Mouse (Mus musculus) lung, postnatal 36 days (tissue): Measurements from ENCODE around the gene Hebp1.

ENCODE experiments used
- DNase-seq: peaks from one replicate; pipeline ENCODE4 v3.0.0; 2022; ENCODE audit warnings: mixed read lengths

Hebp1 gene

GRCm38 (mm10) chr6:135197921-135198532 lies at the start of gene Hebp1, which contains the start of gene Fam234b:
Gene Hebp1 (minus strand): TSS chr6:135198022.
Gene Fam234b (plus strand): TSS chr6:135197977.
- peak; percentile 86 for DNase-seq

GRCm38 (mm10) chr6:135245586-135245985 lies 47.8 kb upstream of the Hebp1 start:
- no peak for DNase-seq

GRCm38 (mm10) chr6:135240361-135240760 lies 42.5 kb upstream of the Hebp1 start:
- peak; percentile 22 for DNase-seq

DNA sequence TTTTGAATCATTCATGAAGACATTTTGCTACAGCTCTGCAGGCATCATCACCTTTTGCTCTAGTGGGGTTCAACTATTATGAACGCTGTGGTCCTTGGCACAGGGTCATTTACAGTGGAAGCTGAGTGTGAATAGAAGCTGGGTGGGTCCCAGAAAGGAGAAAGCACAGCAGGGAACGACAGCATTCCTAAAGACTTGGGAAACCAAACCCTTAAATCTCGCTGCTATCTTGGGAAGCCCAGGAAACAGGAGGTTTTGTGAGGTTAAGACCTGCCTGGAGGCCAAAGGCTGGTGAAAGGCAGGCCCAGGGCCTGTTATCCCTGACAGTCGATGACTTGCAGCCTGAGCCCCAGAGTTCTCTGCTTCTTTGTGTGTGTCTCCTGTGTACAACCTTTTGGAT lies 40.4 kb upstream of the Hebp1 start:
- no peak for DNase-seq

GRCm38 (mm10) chr6:135237326-135237725 lies 39.5 kb upstream of the Hebp1 start:
- DNase-seq: peak; percentile 35

DNA sequence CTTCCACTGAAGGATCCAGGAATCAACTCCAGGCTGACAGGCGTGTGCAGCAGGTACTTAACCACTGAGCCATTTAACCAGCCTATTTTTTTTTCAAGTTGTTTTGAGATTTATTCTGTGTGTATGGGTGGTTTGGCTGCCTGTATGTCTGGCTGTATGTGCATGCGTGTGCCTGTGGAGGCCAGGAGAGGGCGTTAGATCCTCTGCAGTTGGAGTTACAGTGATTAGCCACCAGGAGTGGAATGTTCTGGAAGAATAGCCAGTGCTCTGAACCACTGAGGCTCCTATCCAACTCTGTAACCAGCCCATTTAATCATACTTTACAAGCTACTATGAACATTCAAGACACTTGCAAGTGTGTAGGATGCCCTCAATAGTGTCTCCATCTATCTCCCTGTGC lies 38.8 kb upstream of the Hebp1 start:
- no peak for DNase-seq

DNA sequence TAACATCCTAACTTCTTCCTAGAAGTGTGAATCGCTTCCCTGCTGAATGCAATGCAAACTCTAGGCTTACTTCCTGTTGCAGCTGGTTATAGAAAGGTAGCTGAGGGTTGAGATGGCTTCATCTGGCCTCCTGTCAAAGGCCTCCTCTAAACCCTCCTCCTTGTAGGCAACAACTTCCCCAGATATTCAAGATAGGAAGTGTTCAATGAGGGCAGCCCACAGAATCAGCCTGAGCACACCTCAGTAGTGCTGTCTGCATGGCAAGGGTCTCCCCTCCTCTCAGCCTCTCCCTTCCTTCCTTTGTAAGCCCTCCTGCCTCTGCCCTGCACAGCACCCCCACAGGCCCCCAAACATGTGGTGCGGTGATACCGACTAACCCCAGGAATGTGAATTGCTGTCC lies 37.9 kb upstream of the Hebp1 start:
- DNase-seq: no peak

- DNase-seq: no peak
Measured at GRCm38 (mm10) chr6:135232443-135233182, 34.8 kb upstream of the Hebp1 start.

GRCm38 (mm10) chr6:135230586-135230985 lies 32.8 kb upstream of the Hebp1 start:
- DNase-seq: no peak

- DNase-seq: peak; percentile 42
Measured at GRCm38 (mm10) chr6:135228465-135228941, 30.7 kb upstream of the Hebp1 start.

DNA sequence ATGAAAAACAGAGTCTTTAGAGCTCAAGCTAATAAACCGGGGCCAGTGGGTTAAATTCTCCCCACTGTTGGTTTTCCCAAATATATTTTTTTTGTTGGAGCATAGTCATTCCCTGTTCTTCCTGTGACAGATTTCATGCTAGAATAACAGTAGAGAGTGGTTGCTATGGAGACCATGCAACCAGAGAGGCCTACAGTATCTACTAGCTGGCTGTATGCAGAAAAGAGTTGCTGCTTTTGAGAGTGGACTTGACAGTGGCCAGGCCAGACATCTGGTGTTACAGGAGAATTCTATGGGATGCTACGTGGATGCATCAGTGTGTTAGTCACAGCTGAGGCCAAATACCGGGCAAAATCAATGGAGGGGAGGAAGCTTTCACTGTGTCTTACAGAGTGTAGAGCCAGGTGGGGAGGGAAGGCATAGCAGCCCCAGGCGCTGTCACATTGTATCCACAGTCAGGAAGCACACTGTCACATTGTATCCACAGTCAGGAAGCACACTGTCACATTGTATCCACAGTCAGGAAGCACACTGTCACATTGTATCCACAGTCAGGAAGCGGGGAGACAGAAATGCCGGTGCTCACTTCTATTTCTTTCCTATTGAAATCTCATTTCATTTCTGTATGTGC lies 26.1 kb upstream of the Hebp1 start:
- DNase-seq: no peak

DNA sequence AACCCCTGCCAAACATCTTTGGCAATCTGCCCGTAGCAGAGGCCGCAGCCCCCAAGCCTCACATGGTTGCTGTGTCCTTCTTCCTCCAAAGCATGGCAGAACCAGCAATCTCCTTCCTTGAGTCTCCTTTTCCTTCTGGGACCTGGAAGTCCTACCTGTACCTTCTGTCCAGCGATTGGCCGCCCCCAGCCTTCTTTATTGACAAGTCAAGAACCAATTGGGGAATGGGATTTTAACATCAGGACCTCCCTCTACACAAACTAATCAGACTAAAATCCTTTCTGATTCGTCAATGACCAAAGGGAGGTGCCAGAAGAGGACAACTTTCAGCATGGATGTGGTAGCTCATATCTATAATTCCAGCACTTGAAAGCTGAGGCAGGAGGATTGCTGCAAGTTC lies 22.1 kb upstream of the Hebp1 start:
- DNase-seq: no peak

- DNase-seq: no peak
Measured at GRCm38 (mm10) chr6:135218330-135218729, 20.5 kb upstream of the Hebp1 start.

DNA sequence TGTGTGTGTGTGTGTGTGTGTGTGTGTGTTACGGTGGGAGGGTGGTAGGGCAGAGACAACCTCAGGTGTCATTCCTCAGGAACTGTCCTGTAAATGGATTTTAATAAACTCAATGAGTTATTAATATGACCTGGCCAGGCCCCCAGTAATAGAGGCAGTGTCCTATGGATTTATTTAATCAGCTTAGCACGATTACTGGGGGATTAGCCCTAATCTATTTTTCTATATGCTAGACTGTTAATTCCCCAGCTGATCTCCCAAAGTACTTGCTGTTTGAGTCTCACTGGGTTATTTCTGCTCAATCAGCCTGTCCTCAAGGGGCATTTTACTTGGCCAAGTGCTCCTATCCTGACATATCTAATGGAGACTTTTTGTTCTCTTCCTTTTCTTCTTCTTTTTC lies 14.8 kb upstream of the Hebp1 start:
- no peak for DNase-seq

GRCm38 (mm10) chr6:135211169-135211568 lies 13.3 kb upstream of the Hebp1 start:
- DNase-seq: no peak

DNA sequence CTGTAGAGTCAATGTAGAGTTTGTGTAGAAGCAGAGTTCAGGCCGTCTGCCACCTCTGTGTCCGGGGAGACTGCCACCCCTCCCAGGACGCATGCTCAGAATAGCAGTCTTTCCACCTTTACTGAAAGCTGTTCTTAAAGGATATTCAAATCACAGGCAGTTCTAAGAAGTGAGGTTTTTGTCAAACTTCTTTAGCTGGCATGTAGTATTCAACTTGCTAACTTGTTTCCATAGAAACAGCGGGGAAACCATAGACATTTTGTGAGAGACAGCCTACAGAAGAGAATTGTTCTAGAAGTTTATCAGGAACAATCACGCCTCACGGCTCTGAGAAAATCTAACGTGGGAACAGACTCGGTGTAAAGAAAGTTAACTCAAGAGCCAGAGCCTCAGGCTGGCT lies 9.1 kb upstream of the Hebp1 start:
- DNase-seq: no peak

- no peak for DNase-seq
Measured at GRCm38 (mm10) chr6:135205802-135206201, 8.0 kb upstream of the Hebp1 start.

GRCm38 (mm10) chr6:135204869-135205268 lies 7.0 kb upstream of the Hebp1 start:
- no peak for DNase-seq

DNA sequence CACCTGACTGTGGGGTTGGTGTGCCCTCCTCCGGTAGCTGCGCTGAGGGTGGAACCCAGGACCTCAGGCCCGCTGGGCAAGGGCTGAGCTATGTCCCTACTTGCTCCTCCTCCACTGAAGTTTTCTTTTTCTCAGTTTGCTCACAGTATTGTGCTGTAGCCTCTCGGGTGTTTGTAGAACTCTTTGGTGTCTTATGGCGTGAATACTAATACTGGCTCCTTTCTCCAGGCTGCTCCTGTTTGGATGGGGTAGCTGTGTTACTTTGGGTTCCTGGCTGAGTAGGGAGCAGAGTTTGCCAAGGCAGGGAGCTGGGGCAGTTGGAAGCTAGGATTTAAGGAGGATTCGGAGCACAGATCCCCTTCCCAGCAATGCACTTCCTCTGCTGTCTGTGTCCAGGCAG lies 5.9 kb upstream of the Hebp1 start:
- DNase-seq: no peak

- no peak for DNase-seq
Measured at GRCm38 (mm10) chr6:135202668-135203067, 4.8 kb upstream of the Hebp1 start.

GRCm38 (mm10) chr6:135200122-135200957 lies 2.5 kb upstream of the Hebp1 start:
- DNase-seq: peak; percentile 32

GRCm38 (mm10) chr6:135198726-135199125 lies 904 bp upstream of the Hebp1 start:
- DNase-seq: no peak

DNA sequence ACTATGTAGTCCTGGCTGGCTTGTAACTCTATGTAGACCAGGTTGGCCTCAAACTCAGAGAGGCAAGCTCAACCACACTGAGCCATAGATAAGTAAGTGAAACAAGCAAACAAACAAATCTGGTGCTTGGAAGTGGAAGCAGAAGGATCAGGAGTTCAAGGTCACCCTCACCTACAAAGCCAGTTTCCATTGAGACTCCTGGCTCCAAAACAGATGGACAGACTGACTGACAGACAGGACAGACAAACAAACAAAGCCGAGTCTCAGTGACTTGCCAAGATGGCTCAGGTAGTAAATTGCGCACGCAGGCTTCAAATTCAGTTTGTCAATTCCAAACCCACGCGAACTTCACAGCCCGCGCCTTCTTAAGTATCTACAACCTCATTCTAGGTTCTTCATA lies 376 bp downstream of the Hebp1 start:
- DNase-seq: no peak
